In genomic region chr17:49816703-49817102, GRCm38 (mm10) we compare ENCODE assay signal across 12 mouse cellular contexts.
A peak's percentile ranks its signal among the peaks of the same experiment; 100 is the strongest.
DNase-seq lines count a peak whose midpoint lies in the region; ATAC-seq and TF ChIP-seq lines count a peak whose summit lies in the region.
"Had no signal": no experiment of that assay in that cellular context is flagged by ENCODE, and none has a peak within 500 bp of the region (broad histone marks: within the 10 kb centered on the region; RNA-seq: fewer than 3 reads in every experiment).

No protein-coding gene starts in this region.

- peaks cover 14% of the 10 kb centered on the region for H3K4me1 ChIP-seq in forebrain, postnatal 0 days (ENCODE audit: insufficient read depth)
- peaks cover 20% of the 10 kb centered on the region for H3K4me1 ChIP-seq in midbrain, embryonic 12.5 days

- H3K4me2 ChIP-seq in forebrain, postnatal 0 days (ENCODE audit: low read depth), result no peak overlapping the region
- H3K4me2 ChIP-seq in midbrain, embryonic 12.5 days (replicated peaks), result no peak overlapping the region

- no peak overlapping the region for H3K9ac ChIP-seq in forebrain, postnatal 0 days
- H3K9ac ChIP-seq in midbrain, embryonic 12.5 days (replicated peaks), result no peak overlapping the region

- no peak for TF ChIP-seq CTCF in forebrain, postnatal 0 days (IDR thresholded peaks at IDR 0.05; ENCODE audit: low read depth)
- no peak for TF ChIP-seq CTCF in layer of hippocampus, adult 2 months (conservative IDR thresholded peaks at IDR 0.05)

- no peaks in the 10 kb centered on the region for H3K27me3 ChIP-seq in forebrain, postnatal 0 days (ENCODE audit: insufficient read depth, low read length)
- no peaks in the 10 kb centered on the region for H3K27me3 ChIP-seq in midbrain, embryonic 12.5 days

- no peaks in the 10 kb centered on the region for H3K36me3 ChIP-seq in forebrain, postnatal 0 days (ENCODE audit: insufficient read depth)
- H3K36me3 ChIP-seq in midbrain, embryonic 12.5 days, result no peaks in the 10 kb centered on the region

- H3K4me3 ChIP-seq in forebrain, postnatal 0 days (ENCODE audit: low read depth, low read length), result no peak overlapping the region
- no peak overlapping the region for H3K4me3 ChIP-seq in midbrain, embryonic 12.5 days
- no peak overlapping the region for H3K4me3 ChIP-seq in layer of hippocampus, adult 2 months
- H3K4me3 ChIP-seq: heart, adult 2 months had no signal

- WGBS in forebrain, postnatal 0 days, result 14% methylated on average over 5 of the region's 5 CpGs
- 68% methylated on average over 5 of the region's 5 CpGs for WGBS in midbrain, embryonic 12.5 days

- no peaks in the 10 kb centered on the region for H3K9me3 ChIP-seq in forebrain, postnatal 0 days (ENCODE audit: low read length)
- H3K9me3 ChIP-seq in midbrain, embryonic 12.5 days, result no peaks in the 10 kb centered on the region

- peak; percentile 75 for ATAC-seq in forebrain, postnatal 0 days
- peak; percentile 88 for ATAC-seq in midbrain, embryonic 12.5 days (ENCODE audit: low FRiP score, low read depth)
- ATAC-seq: intestine, embryonic 16.5 days had no signal

- intact Hi-C loops in heart, postnatal 36 days (cut with DNase I), result no loop called here

- DNase-seq in heart, adult 11 months, result peak; percentile 41
- no peak for DNase-seq in heart, postnatal 36 days
- DNase-seq in embryo, embryonic 10 days (ENCODE audit: low spot score), result peak; percentile 58
- no peak for DNase-seq in forebrain, postnatal 0 days
- no peak for DNase-seq in frontal cortex, postnatal 25 days (ENCODE audit: low spot score in 2 of 2)
- DNase-seq in layer of hippocampus, adult 2 months (ENCODE audit: low spot score in 2 of 2), result no peak
- DNase-seq in spleen, adult 18-20 months, result no peak
- DNase-seq: adrenal gland, postnatal 10 days; cerebellum, adult 9-11 months had no signal

- H3K27ac ChIP-seq in forebrain, postnatal 0 days (ENCODE audit: low read depth, low read length), result no peak overlapping the region
- no peak overlapping the region for H3K27ac ChIP-seq in midbrain, embryonic 12.5 days (replicated peaks)
- H3K27ac ChIP-seq in layer of hippocampus, adult 2 months, result no peak overlapping the region
- H3K27ac ChIP-seq: heart, adult 2 months had no signal

Comparison
In these comparisons a context has a peak if more than half of its experiments do, and no peak if none do; other contexts are left out.
1. DNase-seq: peak in heart, adult 11 months (single experiment) and embryo, embryonic 10 days (single experiment); none in heart, postnatal 36 days (0 of 2), forebrain, postnatal 0 days (single experiment), frontal cortex, postnatal 25 days (0 of 2), layer of hippocampus, adult 2 months (0 of 2) and spleen, adult 18-20 months (0 of 2).